Mouse (Mus musculus) kidney, adult 2 months (tissue): ENCODE measurements around the gene Rep15. TPM values are rescaled to one million over a fixed set of nuclear protein-coding genes. Genes with fewer than 3 reads are reported as not detected.
A peak's percentile ranks its signal among the peaks of the same experiment; 100 is the strongest.

ENCODE experiments used
- DNase-seq: peaks from one replicate; pipeline ENCODE4 v3.0.0; 2021
- H3K27ac ChIP-seq: fragments of 200-500 bp; 2 replicates; pipeline ENCODE4 v1.5.1; 2012; ENCODE audit warnings: low read depth, low read length, control low read depth, inconsistent platforms; ENCODE audit not compliant: insufficient read depth
- H3K27me3 ChIP-seq: fragments of 200-500 bp; replicated peaks from 2 replicates; pipeline ENCODE4 v1.6.1; 2012; ENCODE audit warnings: mild to moderate bottlenecking, moderate library complexity, low read length, inconsistent platforms; ENCODE audit not compliant: control insufficient read depth, insufficient read depth
- H3K36me3 ChIP-seq: fragments of 200-500 bp; 2 replicates; pipeline ENCODE4 v1.6.1; 2012; ENCODE audit warnings: mild to moderate bottlenecking, moderate library complexity, low read length, inconsistent platforms; ENCODE audit not compliant: control insufficient read depth, insufficient read depth
- H3K4me1 ChIP-seq: fragments of 200-500 bp; 2 replicates; pipeline ENCODE4 v1.6.1; 2011; ENCODE audit warnings: low read length; ENCODE audit not compliant: control insufficient read depth, insufficient read depth
- H3K4me3 ChIP-seq: fragments of 200-500 bp; 2 replicates; pipeline ENCODE4 v1.5.1; 2011; ENCODE audit warnings: mild to moderate bottlenecking, low read depth, low read length, control low read depth; ENCODE audit not compliant: insufficient read depth
- CTCF ChIP-seq: fragments of 200-500 bp; conservative IDR thresholded peaks from 2 replicates; pipeline ENCODE4 v1.5.1; 2011; ENCODE audit warnings: low read depth, mild to moderate bottlenecking, control low read depth, low read length, moderate library complexity, mixed read lengths; ENCODE audit not compliant: insufficient read depth, insufficient read length
- POLR2A ChIP-seq: fragments of 200-500 bp; IDR thresholded peaks from one replicate; pipeline ENCODE4 v1.6.1; 2011; ENCODE audit warnings: low read depth, low read length, control low read depth
- WGBS: fragments of 180-500 bp; shearing (Covaris S2); methylation state at CpG from one replicate; pipeline ENCODE4 v1.1.7; 2018; 5-methylcytosine and 5-hydroxymethylcytosine counted together
- polyA plus RNA-seq: library from polyadenylated mRNA; depleted of rRNA; stranded (reverse); fragments of >200 nt; gene quantifications from 2 replicates; pipeline ENCODE4 v1.2.3, GENCODE M21; 2012

Rep15 gene
- polyA plus RNA-seq, 1 experiment, result 0.42 TPM

DNA sequence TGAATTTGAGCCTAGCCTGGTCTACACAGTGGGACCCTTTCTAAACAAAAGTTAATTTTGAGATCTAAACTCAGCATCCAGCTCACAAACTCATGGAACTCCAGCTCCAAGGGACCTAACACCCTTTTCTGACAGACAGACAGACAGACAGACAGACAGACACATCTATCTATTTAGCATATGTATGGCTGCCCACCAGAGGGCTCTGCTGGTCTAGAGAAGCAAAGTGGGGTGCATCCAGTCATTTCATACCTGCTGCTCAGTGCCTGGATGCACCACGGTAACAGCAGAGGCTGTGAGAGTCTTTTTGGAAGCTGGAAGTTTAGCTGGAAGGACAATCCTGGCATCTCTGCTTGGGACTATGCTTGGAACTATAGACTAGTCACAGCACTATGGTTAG, 18.8 kb upstream of the Rep15 start:
- DNase-seq, result no peak
- Histone ChIP-seq H3K4me1 (no peaks in the 10 kb centered on the region), H3K27ac (no peak overlapping the region), H3K27me3 (no peaks in the 10 kb centered on the region), H3K4me3 (no peak overlapping the region), H3K36me3 (peaks cover 9% of the 10 kb centered on the region)
- peak; percentile 13; the same call in 1 of the 2 replicates for TF ChIP-seq CTCF
- no peak for TF ChIP-seq POLR2A
- WGBS, result 89% methylated on average over 1 of the region's 1 CpGs

DNA sequence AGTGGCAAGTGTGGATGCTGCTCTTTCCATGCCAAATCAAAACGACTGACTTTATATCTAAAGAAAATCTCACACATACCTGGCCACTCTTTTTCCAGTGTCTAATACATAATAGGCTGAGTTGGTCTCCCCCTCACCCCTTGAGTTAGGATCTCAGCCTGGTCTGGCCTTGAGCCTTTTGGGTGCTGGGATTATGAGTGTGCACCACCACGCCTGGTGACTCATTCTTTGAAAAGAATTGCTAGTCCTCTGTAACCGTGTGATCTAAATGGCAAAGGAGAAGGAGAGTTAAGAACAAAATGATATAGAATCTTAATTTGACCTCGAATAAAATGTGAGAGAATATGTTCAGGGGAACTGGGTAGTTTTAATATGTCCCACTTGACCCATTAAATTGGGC, 14.5 kb upstream of the Rep15 start:
- 89% methylated on average over 4 of the region's 4 CpGs for WGBS
- Histone ChIP-seq H3K36me3 (peaks cover 14% of the 10 kb centered on the region), H3K4me1 (no peaks in the 10 kb centered on the region), H3K27me3 (no peaks in the 10 kb centered on the region), H3K27ac (no peak overlapping the region), H3K4me3 (no peak overlapping the region)
- no peak for TF ChIP-seq POLR2A
- TF ChIP-seq CTCF, result no peak
- no peak for DNase-seq

DNA sequence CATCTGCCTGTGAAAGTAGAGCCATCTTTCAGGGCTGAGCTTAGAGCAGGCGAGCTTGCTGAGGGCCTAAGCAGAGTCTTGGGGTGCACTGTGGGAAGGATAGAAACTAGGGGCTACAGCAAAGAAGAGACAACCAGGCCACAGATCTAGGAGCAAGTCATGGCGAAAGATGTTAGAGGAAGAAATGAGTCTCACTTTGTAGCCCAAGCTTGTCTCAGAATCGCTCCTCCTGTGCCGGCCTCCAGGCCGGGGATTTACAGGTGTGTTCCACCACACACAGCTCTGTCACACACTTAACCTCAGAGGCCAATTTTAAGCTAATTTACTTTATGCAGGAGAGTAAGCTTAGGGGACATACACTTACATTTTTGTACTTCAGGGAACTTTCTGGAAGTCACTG, 14.0 kb upstream of the Rep15 start:
- Histone ChIP-seq H3K4me1 (no peaks in the 10 kb centered on the region), H3K4me3 (no peak overlapping the region), H3K27me3 (no peaks in the 10 kb centered on the region), H3K36me3 (peaks cover 14% of the 10 kb centered on the region), H3K27ac (no peak overlapping the region)
- TF ChIP-seq CTCF (no peak), POLR2A (no peak)
- WGBS, result 96% methylated on average over 5 of the region's 5 CpGs
- DNase-seq, result no peak

DNA sequence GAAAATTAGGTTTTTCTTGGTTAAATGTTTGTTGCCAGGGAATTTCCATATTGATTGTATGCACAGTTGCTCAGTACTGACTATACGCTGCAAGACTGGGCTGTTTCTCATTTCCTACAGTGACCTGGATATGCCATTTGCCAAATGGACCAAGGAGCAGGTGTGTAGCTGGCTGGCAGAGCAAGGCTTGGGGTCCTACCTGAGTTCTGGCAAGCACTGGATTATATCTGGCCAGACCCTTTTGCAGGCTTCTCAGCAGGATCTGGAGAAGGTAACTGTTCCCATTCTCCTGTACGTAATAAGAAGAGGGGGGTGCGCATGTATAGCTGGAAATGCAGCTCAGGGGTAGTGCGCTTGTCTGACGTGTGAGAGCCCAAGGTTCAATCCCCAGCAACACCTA, 11.2 kb upstream of the Rep15 start:
- TF ChIP-seq POLR2A (no peak), CTCF (no peak)
- H3K4me1 ChIP-seq, result no peaks in the 10 kb centered on the region
- no peaks in the 10 kb centered on the region for H3K27me3 ChIP-seq
- 97% methylated on average over 5 of the region's 5 CpGs for whole genome bisulfite sequencing
- H3K4me3 ChIP-seq, result no peak overlapping the region
- peaks cover 16% of the 10 kb centered on the region for H3K36me3 ChIP-seq
- no peak for DNase-seq
- H3K27ac ChIP-seq, result no peak overlapping the region

GRCm38 (mm10) chr6:147022375-147023132, 9.8 kb upstream of the Rep15 start:
- no peaks in the 10 kb centered on the region for H3K27me3 ChIP-seq
- H3K4me3 ChIP-seq, result no peak overlapping the region
- no peak for DNase-seq
- no peaks in the 10 kb centered on the region for H3K4me1 ChIP-seq
- TF ChIP-seq POLR2A, result no peak
- no peak for TF ChIP-seq CTCF
- peaks cover 20% of the 10 kb centered on the region for H3K36me3 ChIP-seq
- no peak overlapping the region for H3K27ac ChIP-seq
- 85% methylated on average over 16 of the region's 16 CpGs for WGBS

DNA sequence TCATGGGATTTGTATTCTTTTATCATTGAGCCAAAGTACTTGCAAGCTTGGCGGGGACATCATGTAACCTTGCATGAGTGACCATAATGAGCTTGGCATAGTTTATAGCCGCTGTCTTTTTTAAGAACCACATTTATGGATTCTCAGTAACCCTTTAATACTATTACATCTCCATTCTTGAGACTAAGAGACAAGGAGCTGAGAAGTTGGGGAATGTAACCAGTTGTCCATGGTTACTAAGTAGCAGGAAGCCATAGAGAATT, 9.3 kb upstream of the Rep15 start:
- TF ChIP-seq CTCF (no peak), POLR2A (no peak)
- H3K36me3 ChIP-seq, result peaks cover 20% of the 10 kb centered on the region
- no peaks in the 10 kb centered on the region for H3K27me3 ChIP-seq
- 70% methylated on average over 2 of the region's 2 CpGs for WGBS
- no peak overlapping the region for H3K4me3 ChIP-seq
- no peaks in the 10 kb centered on the region for H3K4me1 ChIP-seq
- DNase-seq, result no peak
- H3K27ac ChIP-seq, result no peak overlapping the region

DNA sequence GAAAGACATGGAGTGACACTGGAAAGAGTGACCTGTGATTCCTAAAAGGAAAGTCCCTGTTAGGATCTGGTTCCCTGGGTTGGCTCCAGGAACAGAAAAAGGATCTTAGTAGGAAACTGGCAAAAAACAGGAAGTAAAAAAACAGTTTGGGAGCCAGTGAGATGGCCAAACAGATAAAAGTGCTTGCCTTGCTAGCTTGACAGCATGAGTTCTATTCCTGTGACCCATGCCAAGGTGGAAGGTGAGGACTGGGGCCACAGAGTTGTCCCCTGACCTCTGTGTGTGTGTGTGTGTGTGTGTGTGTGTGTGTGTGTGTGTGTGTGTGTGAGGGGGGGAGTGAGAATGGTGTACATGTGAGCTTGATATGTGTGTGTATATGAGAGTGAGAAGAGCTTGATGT, 8.8 kb upstream of the Rep15 start:
- TF ChIP-seq POLR2A, result no peak
- no peak for TF ChIP-seq CTCF
- DNase-seq, result no peak
- Histone ChIP-seq H3K27ac (no peak overlapping the region), H3K4me1 (no peaks in the 10 kb centered on the region), H3K36me3 (peaks cover 20% of the 10 kb centered on the region), H3K4me3 (no peak overlapping the region), H3K27me3 (no peaks in the 10 kb centered on the region)

- H3K4me3 ChIP-seq, result no peak overlapping the region
- H3K4me1 ChIP-seq, result no peaks in the 10 kb centered on the region
- TF ChIP-seq CTCF, result no peak
- no peak for TF ChIP-seq POLR2A
- peaks cover 18% of the 10 kb centered on the region for H3K36me3 ChIP-seq
- no peak overlapping the region for H3K27ac ChIP-seq
- DNase-seq, result no peak
- 86% methylated on average over 3 of the region's 3 CpGs for WGBS
- H3K27me3 ChIP-seq, result no peaks in the 10 kb centered on the region
These were observed 7.6 kb upstream of the Rep15 start for GRCm38 (mm10) chr6:147024761-147025160.
